Mouse (Mus musculus) spleen, postnatal 36 days (tissue): ENCODE data around the gene Golt1a.

Experiments
- DNase-seq, 2 experiments: peaks; one replicate each; pipeline ENCODE4 v3.0.0; 2022; ENCODE audit warnings: low spot score in 2 of 2, mixed read lengths in 1 of 2

Golt1a gene

GRCm38 (mm10) chr1:133309652-133310267 is at the start of gene Golt1a:
Golt1a (plus strand) TSS chr1:133309800.
- DNase-seq, result no peak

GRCm38 (mm10) chr1:133262628-133263027 is 47.0 kb upstream of the Golt1a start:
- no peak for DNase-seq

- no peak for DNase-seq
Measured at GRCm38 (mm10) chr1:133263134-133263533, 46.5 kb upstream of the Golt1a start.

GRCm38 (mm10) chr1:133264367-133264766 is 45.2 kb upstream of the Golt1a start:
- DNase-seq, result no peak

- no peak for DNase-seq
Measured at GRCm38 (mm10) chr1:133265114-133265766, 44.4 kb upstream of the Golt1a start.

- DNase-seq, result no peak
Measured at GRCm38 (mm10) chr1:133267094-133267493, 42.5 kb upstream of the Golt1a start.

GRCm38 (mm10) chr1:133267813-133268492 is 41.6 kb upstream of the Golt1a start:
- DNase-seq, result no peak

- DNase-seq, result no peak
Measured at GRCm38 (mm10) chr1:133268503-133268902, 41.1 kb upstream of the Golt1a start.

GRCm38 (mm10) chr1:133270336-133270735 is 39.3 kb upstream of the Golt1a start:
- peak; percentile 29 to 38 for DNase-seq

- DNase-seq, result no peak
Measured at GRCm38 (mm10) chr1:133274163-133274562, 35.4 kb upstream of the Golt1a start.

GRCm38 (mm10) chr1:133276983-133277382 is 32.6 kb upstream of the Golt1a start:
- no peak for DNase-seq

GRCm38 (mm10) chr1:133278539-133278938 is 31.1 kb upstream of the Golt1a start:
- no peak for DNase-seq

- no peak for DNase-seq
Measured at GRCm38 (mm10) chr1:133278946-133279631, 30.5 kb upstream of the Golt1a start.

- DNase-seq, result no peak
Measured at GRCm38 (mm10) chr1:133279632-133280093, 29.9 kb upstream of the Golt1a start.

- no peak for DNase-seq
Measured at GRCm38 (mm10) chr1:133280537-133280936, 29.1 kb upstream of the Golt1a start.

GRCm38 (mm10) chr1:133285907-133286306 is 23.7 kb upstream of the Golt1a start:
- no peak for DNase-seq

GRCm38 (mm10) chr1:133287051-133287450 is 22.5 kb upstream of the Golt1a start:
- no peak for DNase-seq

GRCm38 (mm10) chr1:133287880-133288279 is 21.7 kb upstream of the Golt1a start:
- DNase-seq, result no peak

GRCm38 (mm10) chr1:133291888-133292287 is 17.7 kb upstream of the Golt1a start:
- no peak for DNase-seq

GRCm38 (mm10) chr1:133292608-133293007 is 17.0 kb upstream of the Golt1a start:
- no peak for DNase-seq

GRCm38 (mm10) chr1:133296376-133296775 is 13.2 kb upstream of the Golt1a start:
- DNase-seq, result no peak

- no peak for DNase-seq
Measured at GRCm38 (mm10) chr1:133298816-133299215, 10.8 kb upstream of the Golt1a start.
